Mouse (Mus musculus) midbrain, embryonic 12.5 days (tissue): ENCODE results near the gene Mier1. TPM values are rescaled to one million over a fixed set of nuclear protein-coding genes. Genes with fewer than 3 reads are reported as not detected.
A peak's percentile ranks its signal among the peaks of the same experiment; 100 is the strongest.
"Not testable (repeated sequence)": the region's sequence is repeated elsewhere in the genome, so short reads cannot be mapped to it uniquely, and the experiment has no call there.

ENCODE experiments used
- ATAC-seq: fragments of 200-750 bp; cut with Nextera tagmentation; 2 replicates; pipeline ENCODE4 v1.8.0; 2017; ENCODE audit warnings: low read depth, moderate TSS enrichment, moderate library complexity; ENCODE audit not compliant: low FRiP score
- H3K27ac ChIP-seq: fragments of 300-500 bp; sonication (generic); replicated peaks from 2 replicates; pipeline ENCODE4 v1.5.1; 2016; ENCODE audit warnings: mild to moderate bottlenecking
- H3K27me3 ChIP-seq: fragments of 300-500 bp; sonication (generic); 2 replicates; pipeline ENCODE4 v1.6.1; 2016; ENCODE audit warnings: mild to moderate bottlenecking
- H3K36me3 ChIP-seq: fragments of 300-500 bp; sonication (generic); 2 replicates; pipeline ENCODE4 v1.6.1; 2016
- H3K4me1 ChIP-seq: fragments of 300-500 bp; sonication (generic); 2 replicates; pipeline ENCODE4 v1.6.1; 2016
- H3K4me2 ChIP-seq: fragments of 300-500 bp; sonication (generic); replicated peaks from 2 replicates; pipeline ENCODE4 v1.6.1; 2016; ENCODE audit warnings: mild to moderate bottlenecking, moderate library complexity
- H3K4me3 ChIP-seq: fragments of 300-500 bp; sonication (generic); 2 replicates; pipeline ENCODE4 v1.5.1; 2016; ENCODE audit warnings: mild to moderate bottlenecking
- H3K9ac ChIP-seq: fragments of 300-500 bp; sonication (generic); replicated peaks from 2 replicates; pipeline ENCODE4 v1.6.1; 2016; ENCODE audit warnings: mild to moderate bottlenecking, moderate library complexity
- H3K9me3 ChIP-seq: fragments of 300-500 bp; sonication (generic); 2 replicates; pipeline ENCODE4 v1.6.1; 2016; ENCODE audit warnings: mild to moderate bottlenecking
- WGBS: fragments of 180-500 bp; shearing (Covaris S2); methylation state at CpG from one replicate; pipeline ENCODE4 v1.1.7; 2016; 5-methylcytosine and 5-hydroxymethylcytosine counted together
- polyA plus RNA-seq: library from polyadenylated mRNA; unstranded; fragments of >200 nt; fragmentation: Nextera tagmentation; extraction: Ambion mirVana; gene quantifications from 2 replicates; pipeline ENCODE4 v1.2.1, GENCODE M21; 2016

The Mier1 gene
- polyA plus RNA-seq, 1 experiment from 2014 or later, result 43.5 TPM

GRCm38 (mm10) chr4:103119229-103120027, 5.2 kb downstream of the Mier1 start:
- Histone ChIP-seq H3K4me3 (peak overlapping the region; percentile 94), H3K27ac (peak overlapping the region; percentile 87), H3K27me3 (peaks cover 4% of the 10 kb centered on the region; the same call in 1 of the 2 replicates), H3K4me1 (peaks cover 32% of the 10 kb centered on the region), H3K36me3 (peaks cover 5% of the 10 kb centered on the region; the same call in 1 of the 2 replicates), H3K4me2 (peak overlapping the region; percentile 70), H3K9me3 (no peaks in the 10 kb centered on the region), H3K9ac (peak overlapping the region; percentile 84)
- under 1% methylated on average over 68 of the region's 111 CpGs for WGBS
- peak; percentile 58 for ATAC-seq

DNA sequence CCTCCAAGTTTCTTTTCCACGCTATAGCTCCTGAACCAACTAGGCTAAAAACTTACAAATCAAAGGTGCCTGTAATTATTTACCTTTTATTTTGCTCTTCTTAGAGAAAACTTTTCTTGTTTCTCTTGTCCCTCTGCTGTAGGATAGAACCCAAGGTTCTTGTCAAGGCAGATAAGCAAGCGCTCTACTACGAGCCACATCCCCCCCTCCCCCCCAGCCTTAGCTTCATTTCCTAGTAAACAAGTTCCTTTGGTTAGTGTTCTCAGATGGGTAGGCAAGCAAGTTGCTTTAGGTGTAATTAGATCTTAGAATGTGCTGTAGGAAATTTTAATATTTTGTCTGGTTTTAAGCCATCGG, 5.8 kb downstream of the Mier1 start:
- H3K4me2 ChIP-seq, result peak overlapping the region; percentile 70
- H3K9ac ChIP-seq, result peak overlapping the region; percentile 84
- H3K27ac ChIP-seq, result peak overlapping the region; percentile 87; the same call in 1 of the 2 replicates
- H3K36me3 ChIP-seq, result peaks cover 5% of the 10 kb centered on the region; the same call in 1 of the 2 replicates
- peak overlapping the region; percentile 94 for H3K4me3 ChIP-seq
- no peak for ATAC-seq
- peaks cover 4% of the 10 kb centered on the region; the same call in 1 of the 2 replicates for H3K27me3 ChIP-seq
- 16% methylated on average over 4 of the region's 4 CpGs for WGBS
- H3K4me1 ChIP-seq, result peaks cover 30% of the 10 kb centered on the region
- H3K9me3 ChIP-seq, result no peaks in the 10 kb centered on the region

GRCm38 (mm10) chr4:103120395-103120794, 6.2 kb downstream of the Mier1 start:
- WGBS, result 41% methylated on average over 3 of the region's 3 CpGs
- H3K27ac ChIP-seq, result no peak overlapping the region

DNA sequence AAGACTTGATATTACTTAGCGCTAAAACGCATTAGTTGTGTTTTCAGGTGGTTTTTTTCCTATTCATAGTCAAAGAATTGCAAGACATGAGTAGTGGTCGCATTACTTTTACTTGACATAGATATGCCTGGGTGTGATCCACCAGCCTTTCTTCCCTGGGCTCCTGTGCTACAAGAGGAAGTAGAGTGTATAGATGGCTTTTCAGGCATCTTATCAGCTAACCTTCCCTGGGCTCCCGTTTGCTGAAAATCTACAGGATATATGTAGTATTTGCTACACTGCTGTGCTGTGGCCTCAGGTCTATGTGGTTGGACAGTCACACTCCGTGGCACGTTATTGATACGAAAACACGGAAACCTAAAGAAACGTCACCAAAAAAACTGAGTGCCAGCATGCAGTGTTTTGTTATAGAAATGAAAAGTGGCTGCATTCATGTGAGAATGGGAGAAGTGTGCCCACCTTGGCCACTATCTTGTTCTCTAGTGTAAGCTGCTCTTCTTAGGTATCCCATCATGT, 6.7 kb downstream of the Mier1 start:
- Histone ChIP-seq H3K27me3 (peaks cover 4% of the 10 kb centered on the region; the same call in 1 of the 2 replicates), H3K36me3 (peaks cover 5% of the 10 kb centered on the region; the same call in 1 of the 2 replicates), H3K4me2 (peak overlapping the region; percentile 70), H3K27ac (no peak overlapping the region), H3K9me3 (no peaks in the 10 kb centered on the region), H3K4me1 (peaks cover 25% of the 10 kb centered on the region), H3K4me3 (peak overlapping the region; percentile 94), H3K9ac (no peak overlapping the region)
- no peak for ATAC-seq
- 88% methylated on average over 9 of the region's 9 CpGs for WGBS

More at GRCm38 (mm10) chr4:103120395-103120794, 6.2 kb downstream of the Mier1 start:
- H3K4me3 ChIP-seq, result peak overlapping the region; percentile 94
- no peaks in the 10 kb centered on the region for H3K9me3 ChIP-seq
- peaks cover 26% of the 10 kb centered on the region for H3K4me1 ChIP-seq
- peaks cover 5% of the 10 kb centered on the region; the same call in 1 of the 2 replicates for H3K36me3 ChIP-seq
- H3K4me2 ChIP-seq, result peak overlapping the region; percentile 70
- peak overlapping the region; percentile 84; the same call in 1 of the 2 replicates for H3K9ac ChIP-seq
- peaks cover 4% of the 10 kb centered on the region; the same call in 1 of the 2 replicates for H3K27me3 ChIP-seq
- ATAC-seq, result no peak

GRCm38 (mm10) chr4:103123086-103123485, 8.9 kb downstream of the Mier1 start:
- H3K9ac ChIP-seq, result no peak overlapping the region

GRCm38 (mm10) chr4:103123606-103124005, 9.4 kb downstream of the Mier1 start:
- peaks cover 21% of the 10 kb centered on the region for H3K4me1 ChIP-seq
- H3K4me2 ChIP-seq, result no peak overlapping the region
- ATAC-seq, result no peak
- no peak overlapping the region for H3K27ac ChIP-seq
- H3K9ac ChIP-seq, result no peak overlapping the region
- no peaks in the 10 kb centered on the region for H3K36me3 ChIP-seq
- no peak overlapping the region for H3K4me3 ChIP-seq
- no peaks in the 10 kb centered on the region for H3K27me3 ChIP-seq
- H3K9me3 ChIP-seq, result no peaks in the 10 kb centered on the region

More at GRCm38 (mm10) chr4:103123086-103123485, 8.9 kb downstream of the Mier1 start:
- 65% methylated on average over 2 of the region's 2 CpGs for WGBS
- Histone ChIP-seq H3K4me2 (no peak overlapping the region), H3K4me3 (no peak overlapping the region), H3K27me3 (no peaks in the 10 kb centered on the region), H3K27ac (no peak overlapping the region), H3K9me3 (no peaks in the 10 kb centered on the region), H3K4me1 (peaks cover 22% of the 10 kb centered on the region), H3K36me3 (no peaks in the 10 kb centered on the region)
- ATAC-seq, result no peak

DNA sequence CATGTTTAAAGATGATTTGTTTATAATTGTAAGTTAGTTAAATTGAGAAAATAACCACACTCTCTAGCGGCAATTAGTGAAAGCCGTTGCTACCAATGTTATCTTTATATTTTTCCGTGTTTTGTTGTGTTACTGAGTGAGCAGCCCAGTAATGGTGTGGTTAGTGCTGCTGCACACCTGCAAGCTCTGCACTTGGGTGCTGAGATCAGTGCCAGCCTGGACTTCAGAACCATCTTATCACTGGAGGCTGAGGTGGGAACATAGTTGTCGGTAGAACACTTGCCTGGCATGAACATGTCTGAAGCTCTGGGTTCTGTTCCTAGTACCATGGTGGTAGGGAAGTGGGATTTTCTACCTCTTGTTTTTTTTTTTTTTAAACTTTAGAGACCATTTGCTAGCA, 12.3 kb downstream of the Mier1 start:
- no peak overlapping the region for H3K4me3 ChIP-seq

GRCm38 (mm10) chr4:103136946-103137345, 22.8 kb downstream of the Mier1 start:
- Histone ChIP-seq H3K4me2 (no peak overlapping the region), H3K4me1 (no peaks in the 10 kb centered on the region), H3K36me3 (peaks cover 38% of the 10 kb centered on the region), H3K9me3 (no peaks in the 10 kb centered on the region), H3K27ac (no peak overlapping the region), H3K4me3 (no peak overlapping the region), H3K9ac (no peak overlapping the region), H3K27me3 (no peaks in the 10 kb centered on the region)
- WGBS, result 83% methylated on average over 1 of the region's 1 CpGs
- no peak for ATAC-seq

More for the DNA sequence above, 12.3 kb downstream of the Mier1 start:
- Histone ChIP-seq H3K9ac (no peak overlapping the region), H3K27ac (no peak overlapping the region), H3K27me3 (no peaks in the 10 kb centered on the region), H3K36me3 (peaks cover 3% of the 10 kb centered on the region), H3K4me1 (0 out of 2 replicates have a peak, but pooled peaks cover 3% of the 10 kb centered on the region), H3K9me3 (no peaks in the 10 kb centered on the region), H3K4me2 (no peak overlapping the region)
- 92% methylated on average over 4 of the region's 4 CpGs for WGBS
- ATAC-seq, result no peak

- Histone ChIP-seq H3K9me3 (no peaks in the 10 kb centered on the region), H3K36me3 (peaks cover 42% of the 10 kb centered on the region), H3K27ac (no peak overlapping the region), H3K4me2 (no peak overlapping the region), H3K4me1 (no peaks in the 10 kb centered on the region), H3K9ac (no peak overlapping the region), H3K27me3 (no peaks in the 10 kb centered on the region), H3K4me3 (no peak overlapping the region)
- WGBS, result 45% methylated on average over 5 of the region's 5 CpGs
- ATAC-seq, result no peak
Observed at GRCm38 (mm10) chr4:103146339-103146738, 32.1 kb downstream of the Mier1 start.

DNA sequence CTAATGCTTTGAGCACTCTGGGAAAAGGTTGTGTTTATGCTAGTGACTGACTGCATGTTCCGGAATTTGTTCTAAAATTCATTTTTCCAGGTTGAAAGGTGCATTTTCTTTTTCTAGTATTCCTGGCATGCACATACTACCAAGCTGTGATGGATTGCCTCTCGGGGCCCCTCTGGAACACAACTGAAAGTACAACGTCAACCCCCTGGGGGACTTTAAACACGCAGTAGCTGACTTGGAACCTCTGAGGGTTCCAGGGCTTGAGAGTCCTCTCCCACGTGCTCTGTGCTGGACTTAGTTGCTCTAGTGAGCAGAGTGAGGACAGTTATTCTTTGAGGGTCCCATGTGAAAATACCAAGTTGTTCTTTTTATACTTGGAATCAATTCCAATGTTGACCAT, 37.8 kb downstream of the Mier1 start:
- no peak for ATAC-seq
- Histone ChIP-seq H3K27me3 (no peaks in the 10 kb centered on the region), H3K9me3 (no peaks in the 10 kb centered on the region), H3K4me3 (no peak overlapping the region), H3K27ac (no peak overlapping the region), H3K4me1 (no peaks in the 10 kb centered on the region), H3K36me3 (peaks cover 63% of the 10 kb centered on the region), H3K4me2 (no peak overlapping the region), H3K9ac (no peak overlapping the region)
- WGBS, result 91% methylated on average over 5 of the region's 5 CpGs

GRCm38 (mm10) chr4:103158781-103159180, 44.6 kb downstream of the Mier1 start:
- H3K4me2 ChIP-seq, result no peak overlapping the region

DNA sequence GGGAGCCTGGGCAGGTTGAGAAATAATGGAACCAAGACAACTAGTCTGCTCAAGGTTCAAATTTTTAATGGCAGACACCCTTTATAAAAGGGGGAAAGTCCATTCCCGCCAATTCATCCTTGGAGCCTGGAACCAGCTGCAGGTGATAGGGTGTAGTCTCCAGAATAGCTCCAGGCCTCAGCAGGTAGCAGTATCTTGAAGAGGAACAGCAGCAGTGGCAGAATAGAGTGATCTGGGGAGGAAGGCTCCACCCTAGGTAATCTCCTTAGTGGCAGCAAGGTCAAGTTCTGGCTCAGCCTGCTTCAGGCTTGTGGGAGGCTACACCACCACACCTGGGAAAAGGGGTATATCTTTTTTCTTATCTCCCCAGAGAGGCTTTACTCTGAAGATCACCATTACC, 52.0 kb downstream of the Mier1 start:
- H3K27ac ChIP-seq, H3K4me3 ChIP-seq, H3K27me3 ChIP-seq, H3K9ac ChIP-seq, ATAC-seq, H3K4me1 ChIP-seq, H3K4me2 ChIP-seq, H3K9me3 ChIP-seq: not testable (repeated sequence)
- 100% methylated on average over 1 of the region's 1 CpGs for WGBS
- peaks cover 25% of the 10 kb centered on the region for H3K36me3 ChIP-seq

More at GRCm38 (mm10) chr4:103158781-103159180, 44.6 kb downstream of the Mier1 start:
- H3K4me3 ChIP-seq, result no peak overlapping the region
- peaks cover 67% of the 10 kb centered on the region for H3K36me3 ChIP-seq
- H3K9me3 ChIP-seq, result no peaks in the 10 kb centered on the region
- H3K4me1 ChIP-seq, result no peaks in the 10 kb centered on the region
- H3K27ac ChIP-seq, result no peak overlapping the region
- 89% methylated on average over 4 of the region's 4 CpGs for WGBS
- no peaks in the 10 kb centered on the region for H3K27me3 ChIP-seq
- H3K9ac ChIP-seq, result no peak overlapping the region
- ATAC-seq, result no peak
